Mouse (Mus musculus) spleen, adult 18-20 months (tissue): ENCODE data around the gene Ppp2r1b.

ENCODE experiments used
- DNase-seq, 2 experiments: peaks; one replicate each; pipeline ENCODE4 v3.0.0; 2022; ENCODE audit warnings: mixed read lengths in 2 of 2

Gene Ppp2r1b

DNA sequence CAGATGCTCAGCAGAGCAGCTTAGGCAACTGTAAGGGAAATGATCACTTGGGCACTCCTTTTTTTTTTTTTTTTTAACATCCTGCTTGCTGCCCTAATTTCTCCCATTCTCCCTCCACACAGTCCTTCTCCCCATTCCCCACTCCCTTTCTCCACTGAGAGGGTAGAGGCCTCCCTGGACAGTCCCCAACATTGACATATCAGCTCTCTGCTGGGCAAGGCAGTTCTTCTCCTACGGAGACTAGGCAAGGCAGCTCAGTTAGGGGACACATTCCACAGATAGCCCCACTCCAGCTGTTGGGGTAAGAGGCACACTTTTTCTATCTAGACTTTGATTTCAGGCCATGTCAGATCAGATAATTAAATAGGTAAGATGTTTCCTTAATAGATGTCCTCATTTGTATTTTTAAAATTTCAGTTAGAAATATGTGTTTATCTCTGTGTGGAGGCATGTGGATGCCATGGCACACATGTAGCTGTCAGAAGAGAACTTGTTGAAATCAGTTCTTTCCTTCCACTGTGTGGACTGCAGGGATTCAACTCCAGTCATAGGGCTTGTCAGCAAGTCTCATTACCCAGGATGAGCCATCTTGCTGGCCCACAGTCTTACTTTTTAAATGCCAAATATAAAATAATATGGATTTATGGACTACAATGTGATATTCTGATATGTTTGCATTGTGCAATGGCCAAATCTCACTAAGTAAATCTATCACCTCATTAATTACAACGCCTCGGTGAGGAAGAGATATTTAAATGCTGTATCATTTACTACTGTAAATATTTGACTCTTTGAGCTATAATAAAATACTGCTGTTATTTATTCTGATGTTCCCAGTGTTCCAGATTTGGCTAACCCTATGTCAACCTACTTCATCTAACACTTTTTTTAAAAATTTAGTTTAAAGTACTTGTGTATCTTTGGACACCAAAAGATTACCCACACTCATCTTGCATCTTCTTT lies 76.1 kb downstream of the Ppp2r1b start:
- DNase-seq, result no peak

- no peak for DNase-seq
These were observed 77.5 kb downstream of the Ppp2r1b start for GRCm38 (mm10) chr9:50922363-50923153.

- no peak for DNase-seq
These were observed 79.4 kb downstream of the Ppp2r1b start for GRCm38 (mm10) chr9:50924454-50924853.

GRCm38 (mm10) chr9:50925801-50926200 lies 80.7 kb downstream of the Ppp2r1b start:
- no peak for DNase-seq

DNA sequence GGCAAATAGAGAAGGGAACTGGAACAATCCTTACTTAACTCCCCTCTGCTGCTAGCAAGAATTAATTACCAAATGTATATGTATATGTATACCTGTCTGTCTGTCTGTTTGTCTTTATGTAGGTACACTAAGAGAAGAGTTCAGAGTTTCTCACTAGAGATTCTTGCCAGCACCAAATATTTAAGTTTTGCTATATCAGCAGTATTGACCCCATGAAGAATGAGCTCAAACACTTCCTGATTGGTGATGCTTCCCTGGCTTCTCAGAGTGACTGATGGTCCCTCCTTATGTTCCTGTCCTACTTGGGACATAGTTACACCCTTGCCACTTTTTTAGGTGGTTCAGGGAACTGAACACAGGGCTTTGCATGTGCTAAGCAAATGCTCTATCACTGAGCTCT lies 84.9 kb downstream of the Ppp2r1b start:
- no peak for DNase-seq

DNA sequence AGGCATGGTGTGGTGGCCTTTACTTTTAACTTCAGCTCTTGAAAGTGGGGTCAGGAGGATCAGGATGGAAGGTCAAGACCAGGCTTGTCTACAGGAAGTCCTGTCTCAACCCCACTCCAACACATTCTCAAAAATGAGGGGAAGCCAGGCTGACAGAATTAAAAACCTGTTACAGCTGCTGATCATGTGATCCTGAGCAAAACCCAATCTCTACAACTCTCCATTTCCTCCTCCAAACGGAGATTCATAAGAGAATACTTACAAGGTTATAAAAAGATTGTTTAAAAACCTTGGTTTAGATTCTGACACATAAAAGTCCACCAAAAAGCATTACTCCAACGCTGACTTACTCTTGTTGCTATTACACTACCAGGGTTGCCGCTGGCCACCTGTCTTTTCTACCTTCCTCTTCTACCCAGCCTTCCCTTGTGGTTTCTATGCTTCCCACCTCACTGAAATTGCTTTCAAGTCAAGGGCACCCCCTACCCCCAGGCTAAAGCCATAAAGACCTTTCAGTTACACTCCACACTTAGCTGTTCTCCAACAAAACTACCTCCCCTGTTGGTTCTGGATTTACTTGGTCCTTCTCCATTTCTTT lies 96.8 kb downstream of the Ppp2r1b start:
- no peak for DNase-seq

DNA sequence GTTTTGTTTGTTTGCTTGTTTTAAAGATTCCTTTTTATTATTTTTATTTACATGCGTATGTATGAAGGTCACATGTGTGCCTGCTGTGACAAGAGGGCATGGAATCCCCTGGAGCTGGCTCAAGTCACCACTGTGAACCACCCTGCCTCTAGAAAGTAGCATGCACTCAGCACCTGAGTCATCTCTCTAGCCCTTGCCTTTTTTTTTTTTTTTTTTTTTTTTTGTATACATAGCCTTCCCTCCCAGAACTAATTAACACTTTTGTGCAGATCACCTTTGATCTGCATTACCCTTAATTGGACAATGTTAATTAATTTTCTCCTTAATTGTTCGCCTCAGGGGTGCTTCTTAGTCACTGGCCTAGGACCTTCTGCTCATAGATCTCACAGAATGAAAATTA lies 97.6 kb downstream of the Ppp2r1b start:
- DNase-seq, result no peak
